Mouse (Mus musculus) frontal cortex, postnatal 36 days (tissue): ENCODE results near the gene Zcchc17.

Experiments
- DNase-seq, 2 experiments: peaks; one replicate each; pipeline ENCODE4 v3.0.0; 2022; ENCODE audit warnings: low spot score in 2 of 2

Zcchc17 gene

GRCm38 (mm10) chr4:130359486-130360237 is at the start of gene Zcchc17, which contains the start of gene Snrnp40:
Gene Zcchc17, minus strand, starts transcription at chr4:130359943.
Gene Snrnp40, plus strand, starts transcription at chr4:130360132.
- DNase-seq, result peak; percentile 99

- no peak for DNase-seq
These were observed 31.5 kb upstream of the Zcchc17 start for GRCm38 (mm10) chr4:130391265-130391664.

GRCm38 (mm10) chr4:130389927-130390326 is 30.2 kb upstream of the Zcchc17 start:
- DNase-seq, result no peak

GRCm38 (mm10) chr4:130389496-130389895 is 29.8 kb upstream of the Zcchc17 start:
- peak in 1 of 2 experiments; percentile 40 for DNase-seq

- no peak for DNase-seq
These were observed 27.5 kb upstream of the Zcchc17 start for GRCm38 (mm10) chr4:130387256-130387655.

- no peak for DNase-seq
These were observed 20.7 kb upstream of the Zcchc17 start for GRCm38 (mm10) chr4:130380418-130380817.

- DNase-seq, result no peak
These were observed 19.4 kb upstream of the Zcchc17 start for GRCm38 (mm10) chr4:130379181-130379580.

GRCm38 (mm10) chr4:130377500-130377899 is 17.8 kb upstream of the Zcchc17 start:
- no peak for DNase-seq

GRCm38 (mm10) chr4:130376675-130377074 is 16.9 kb upstream of the Zcchc17 start:
- DNase-seq, result no peak

GRCm38 (mm10) chr4:130360238-130360590 is 471 bp upstream of the Zcchc17 start:
- no peak for DNase-seq

GRCm38 (mm10) chr4:130357946-130358345 is 1.8 kb downstream of the Zcchc17 start:
- no peak for DNase-seq

- DNase-seq, result no peak
These were observed 7.2 kb downstream of the Zcchc17 start for GRCm38 (mm10) chr4:130352588-130352987.

- DNase-seq, result no peak
These were observed 8.9 kb downstream of the Zcchc17 start for GRCm38 (mm10) chr4:130350690-130351422.

- DNase-seq, result no peak
These were observed 10.1 kb downstream of the Zcchc17 start for GRCm38 (mm10) chr4:130349666-130350065.

GRCm38 (mm10) chr4:130341691-130342090 is 18.1 kb downstream of the Zcchc17 start:
- peak; percentile 28 to 59 for DNase-seq

GRCm38 (mm10) chr4:130335867-130336266 is 23.9 kb downstream of the Zcchc17 start:
- no peak for DNase-seq

GRCm38 (mm10) chr4:130327366-130327765 is 32.4 kb downstream of the Zcchc17 start:
- DNase-seq, result no peak

- DNase-seq, result no peak
These were observed 34.3 kb downstream of the Zcchc17 start for GRCm38 (mm10) chr4:130325446-130325845.

GRCm38 (mm10) chr4:130323607-130324006 is 36.1 kb downstream of the Zcchc17 start:
- DNase-seq, result no peak

- no peak for DNase-seq
These were observed 36.6 kb downstream of the Zcchc17 start for GRCm38 (mm10) chr4:130323165-130323564.

GRCm38 (mm10) chr4:130322567-130322966 is 37.2 kb downstream of the Zcchc17 start:
- DNase-seq, result no peak

GRCm38 (mm10) chr4:130321640-130322039 is 38.1 kb downstream of the Zcchc17 start:
- no peak for DNase-seq

GRCm38 (mm10) chr4:130319564-130319963 is 40.2 kb downstream of the Zcchc17 start:
- no peak for DNase-seq
